Mouse (Mus musculus): ENCODE data around the gene Arhgap27. TPM values are rescaled to one million over a fixed set of nuclear protein-coding genes. Genes with fewer than 3 reads are reported as not detected.

Arhgap27 gene
- polyA plus RNA-seq, 1 experiment from 2014 or later: 6.7 TPM

DNA sequence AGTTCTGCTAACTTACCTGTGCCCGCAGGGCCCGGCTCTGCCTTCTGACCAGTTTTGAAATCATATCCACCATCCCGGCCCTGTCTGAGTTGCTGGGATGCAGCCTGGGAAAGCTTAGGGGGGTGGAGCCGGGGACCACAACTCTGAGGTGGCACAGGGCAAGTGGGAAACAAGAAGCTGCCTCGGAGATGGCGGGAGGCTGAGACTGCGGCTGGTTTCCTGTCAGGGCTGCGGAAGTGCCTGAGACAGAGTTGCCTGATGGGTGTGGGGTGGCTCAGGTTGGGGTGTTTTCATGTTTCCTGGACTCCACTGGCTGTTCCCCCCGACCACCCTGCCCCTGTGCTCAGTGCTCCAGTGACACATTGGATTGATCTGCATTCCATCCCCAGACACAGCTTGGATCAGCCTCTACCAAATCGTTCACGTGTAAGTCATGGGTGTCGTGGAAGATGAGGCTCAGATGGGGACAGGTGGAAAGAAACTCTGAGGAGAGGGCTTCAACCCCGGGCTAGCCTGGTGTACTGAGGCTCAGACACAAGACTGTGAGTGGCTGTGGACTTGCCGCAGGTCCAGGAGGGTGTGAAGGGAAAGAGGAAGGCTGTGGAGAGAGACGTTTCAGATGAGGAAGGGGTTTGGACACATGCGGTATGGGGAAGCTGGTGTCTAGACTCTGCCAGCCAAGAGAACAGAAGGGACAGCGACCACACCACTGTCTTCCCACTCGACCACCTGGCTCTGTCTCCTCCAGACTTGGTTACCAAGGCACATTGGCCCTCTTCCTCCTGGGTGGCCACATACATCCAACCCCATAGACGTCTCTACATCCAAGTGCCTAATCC is 18.8 kb downstream of the Arhgap27 start:
- Histone ChIP-seq H3K36me3 (no peaks in the 10 kb centered on the region; the same call in 1 of the 2 replicates), H3K4me2 (no peak overlapping the region), H3K27ac (ENCODE audit: poor library complexity, severe bottlenecking) (no peak overlapping the region), H3K4me3 (no peak overlapping the region), H3K9ac (no peak overlapping the region), H3K27me3 (replicated peaks) (0 out of 2 replicates have a peak, but pooled peaks cover 6% of the 10 kb centered on the region), H3K4me1 (replicated peaks) (peaks cover 35% of the 10 kb centered on the region), H3K9me3 (replicated peaks) (no peaks in the 10 kb centered on the region)
- WGBS: 71% methylated on average over 19 of the region's 19 CpGs
- no peak for ATAC-seq (ENCODE audit: insufficient number of reproducible peaks, low FRiP score)

DNA sequence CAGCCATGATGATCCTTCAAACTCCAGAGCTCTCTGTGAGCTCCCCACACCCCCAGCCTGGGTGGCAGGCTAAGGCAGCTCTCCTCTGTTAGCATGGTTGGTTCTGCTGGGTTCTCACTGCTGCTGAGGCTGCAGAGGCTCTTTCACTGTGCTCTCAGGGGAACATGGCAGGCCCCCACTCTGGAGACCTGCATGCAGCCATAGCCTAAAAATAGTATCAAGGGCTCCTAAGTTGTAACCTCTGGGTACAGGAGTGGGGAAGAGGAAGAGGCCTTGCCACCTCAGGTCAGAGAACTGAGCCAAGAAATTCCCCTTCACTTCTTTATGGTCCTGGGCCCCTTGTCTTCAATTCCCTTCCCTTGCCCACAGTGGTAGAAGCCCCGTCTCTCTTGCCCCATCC is 19.6 kb downstream of the Arhgap27 start:
- no peak overlapping the region for H3K4me3 ChIP-seq
- no peaks in the 10 kb centered on the region for H3K36me3 ChIP-seq
- no peak overlapping the region for H3K27ac ChIP-seq (ENCODE audit: poor library complexity, severe bottlenecking)
- H3K4me2 ChIP-seq: no peak overlapping the region
- H3K9ac ChIP-seq: peak overlapping the region; percentile 40; the same call in 1 of the 2 replicates
- no peak for ATAC-seq (ENCODE audit: insufficient number of reproducible peaks, low FRiP score)
- peaks cover 38% of the 10 kb centered on the region for H3K4me1 ChIP-seq (replicated peaks)
- peaks cover 14% of the 10 kb centered on the region; the same call in 1 of the 2 replicates for H3K27me3 ChIP-seq (replicated peaks)
- no peaks in the 10 kb centered on the region for H3K9me3 ChIP-seq (replicated peaks)
- 77% methylated on average over 1 of the region's 1 CpGs for WGBS

GRCm38 (mm10) chr11:103343063-103343462 is 20.4 kb downstream of the Arhgap27 start:
- Histone ChIP-seq H3K4me1 (replicated peaks) (peaks cover 38% of the 10 kb centered on the region), H3K27me3 (replicated peaks) (peaks cover 18% of the 10 kb centered on the region; the same call in 1 of the 2 replicates), H3K27ac (ENCODE audit: poor library complexity, severe bottlenecking) (no peak overlapping the region), H3K36me3 (no peaks in the 10 kb centered on the region), H3K4me3 (no peak overlapping the region), H3K9ac (no peak overlapping the region), H3K4me2 (no peak overlapping the region), H3K9me3 (replicated peaks) (no peaks in the 10 kb centered on the region)
- ATAC-seq (ENCODE audit: insufficient number of reproducible peaks, low FRiP score): no peak
- WGBS: 80% methylated on average over 6 of the region's 6 CpGs

GRCm38 (mm10) chr11:103340677-103341076 is 22.8 kb downstream of the Arhgap27 start:
- Histone ChIP-seq H3K36me3 (no peaks in the 10 kb centered on the region), H3K9me3 (replicated peaks) (no peaks in the 10 kb centered on the region), H3K27me3 (replicated peaks) (peaks cover 28% of the 10 kb centered on the region), H3K27ac (ENCODE audit: poor library complexity, severe bottlenecking) (no peak overlapping the region), H3K4me1 (replicated peaks) (peaks cover 24% of the 10 kb centered on the region), H3K4me3 (no peak overlapping the region), H3K4me2 (no peak overlapping the region), H3K9ac (no peak overlapping the region)
- WGBS: 37% methylated on average over 7 of the region's 7 CpGs
- no peak for ATAC-seq (ENCODE audit: insufficient number of reproducible peaks, low FRiP score)

DNA sequence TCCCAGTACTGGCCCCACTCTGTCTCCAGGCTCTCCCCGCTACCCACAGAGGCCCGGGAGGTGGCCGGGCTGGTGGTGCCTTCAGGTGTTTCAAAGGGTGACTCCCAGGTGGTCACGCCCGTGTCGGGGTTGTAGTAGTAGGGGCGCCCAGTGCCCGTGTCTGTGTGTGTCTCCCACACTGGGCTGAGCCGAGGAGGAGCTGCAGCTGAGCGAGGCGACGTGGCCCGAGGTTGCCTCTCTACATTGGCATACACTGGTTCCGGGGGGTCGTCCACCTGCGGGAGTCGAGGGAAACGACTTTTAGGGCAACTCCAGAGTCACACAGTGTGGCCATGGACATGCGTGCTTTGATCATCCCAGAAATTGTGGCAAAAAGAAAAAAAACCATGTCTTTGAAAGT is 23.4 kb downstream of the Arhgap27 start:
- Histone ChIP-seq H3K36me3 (no peaks in the 10 kb centered on the region), H3K4me3 (peak overlapping the region; percentile 26; the same call in 1 of the 2 replicates), H3K9me3 (replicated peaks) (no peaks in the 10 kb centered on the region), H3K4me1 (replicated peaks) (peaks cover 22% of the 10 kb centered on the region), H3K9ac (no peak overlapping the region), H3K27me3 (replicated peaks) (peaks cover 32% of the 10 kb centered on the region), H3K4me2 (peak overlapping the region; percentile 52), H3K27ac (ENCODE audit: poor library complexity, severe bottlenecking) (no peak overlapping the region)
- 56% methylated on average over 19 of the region's 19 CpGs for WGBS
- ATAC-seq (ENCODE audit: insufficient number of reproducible peaks, low FRiP score): no peak

- 46% methylated on average over 19 of the region's 19 CpGs for WGBS
- Histone ChIP-seq H3K9me3 (replicated peaks) (no peaks in the 10 kb centered on the region), H3K9ac (peak overlapping the region; percentile 15; the same call in 1 of the 2 replicates), H3K4me2 (peak overlapping the region; percentile 52), H3K4me3 (peak overlapping the region; percentile 26; the same call in 1 of the 2 replicates), H3K27me3 (replicated peaks) (peaks cover 37% of the 10 kb centered on the region), H3K4me1 (replicated peaks) (peaks cover 19% of the 10 kb centered on the region), H3K36me3 (no peaks in the 10 kb centered on the region), H3K27ac (ENCODE audit: poor library complexity, severe bottlenecking) (no peak overlapping the region)
- ATAC-seq (ENCODE audit: insufficient number of reproducible peaks, low FRiP score): no peak
Observed at GRCm38 (mm10) chr11:103339414-103340119, 23.9 kb downstream of the Arhgap27 start.

- no peak overlapping the region for H3K27ac ChIP-seq (ENCODE audit: poor library complexity, severe bottlenecking)
- peaks cover 12% of the 10 kb centered on the region for H3K4me1 ChIP-seq (replicated peaks)
- H3K4me3 ChIP-seq: no peak overlapping the region
- 87% methylated on average over 6 of the region's 6 CpGs for WGBS
- no peak overlapping the region for H3K9ac ChIP-seq
- ATAC-seq (ENCODE audit: insufficient number of reproducible peaks, low FRiP score): no peak
- H3K36me3 ChIP-seq: no peaks in the 10 kb centered on the region
- no peaks in the 10 kb centered on the region for H3K9me3 ChIP-seq (replicated peaks)
- no peak overlapping the region for H3K4me2 ChIP-seq
- peaks cover 45% of the 10 kb centered on the region for H3K27me3 ChIP-seq (replicated peaks)
Observed at GRCm38 (mm10) chr11:103338671-103339070, 24.8 kb downstream of the Arhgap27 start.

- no peak for ATAC-seq (ENCODE audit: insufficient number of reproducible peaks, low FRiP score)
- Histone ChIP-seq H3K9ac (no peak overlapping the region), H3K4me2 (no peak overlapping the region), H3K4me1 (replicated peaks) (peaks cover 14% of the 10 kb centered on the region; the same call in 1 of the 2 replicates), H3K36me3 (no peaks in the 10 kb centered on the region), H3K9me3 (replicated peaks) (no peaks in the 10 kb centered on the region), H3K4me3 (no peak overlapping the region), H3K27me3 (replicated peaks) (peaks cover 51% of the 10 kb centered on the region), H3K27ac (ENCODE audit: poor library complexity, severe bottlenecking) (no peak overlapping the region)
- 74% methylated on average over 7 of the region's 7 CpGs for WGBS
Observed at GRCm38 (mm10) chr11:103338119-103338518, 25.4 kb downstream of the Arhgap27 start.

GRCm38 (mm10) chr11:103337180-103337579 is 26.3 kb downstream of the Arhgap27 start:
- H3K9me3 ChIP-seq (replicated peaks): no peaks in the 10 kb centered on the region
- peaks cover 57% of the 10 kb centered on the region for H3K27me3 ChIP-seq (replicated peaks)
- peaks cover 18% of the 10 kb centered on the region; the same call in 1 of the 2 replicates for H3K4me1 ChIP-seq (replicated peaks)
- WGBS: 85% methylated on average over 2 of the region's 2 CpGs
- no peaks in the 10 kb centered on the region for H3K36me3 ChIP-seq
- no peak overlapping the region for H3K27ac ChIP-seq (ENCODE audit: poor library complexity, severe bottlenecking)
- no peak overlapping the region for H3K4me2 ChIP-seq
- ATAC-seq (ENCODE audit: insufficient number of reproducible peaks, low FRiP score): no peak
- H3K9ac ChIP-seq: no peak overlapping the region
- no peak overlapping the region for H3K4me3 ChIP-seq

DNA sequence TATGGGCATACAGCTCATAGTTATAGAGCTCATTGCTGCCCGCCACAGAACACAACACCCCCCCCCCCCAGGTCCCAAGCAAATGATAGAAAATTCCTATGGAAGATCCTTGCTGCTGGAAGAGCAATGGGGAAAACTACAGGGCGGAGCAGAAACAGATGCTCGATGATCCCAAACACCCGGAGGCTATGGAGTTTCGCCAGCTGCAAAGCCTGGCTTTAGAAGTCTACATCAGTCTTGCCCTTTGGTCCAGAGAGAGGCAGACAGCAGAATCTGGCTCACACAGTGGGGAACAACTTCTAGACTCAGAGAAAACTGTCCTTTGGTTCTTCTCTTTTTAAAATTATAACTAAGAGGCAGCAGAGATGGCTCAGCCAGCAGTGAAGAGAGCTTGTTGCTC is 27.9 kb downstream of the Arhgap27 start:
- 83% methylated on average over 5 of the region's 5 CpGs for WGBS
- no peak overlapping the region for H3K4me3 ChIP-seq
- H3K4me1 ChIP-seq (replicated peaks): peaks cover 18% of the 10 kb centered on the region; the same call in 1 of the 2 replicates
- H3K27ac ChIP-seq (ENCODE audit: poor library complexity, severe bottlenecking): no peak overlapping the region
- H3K9ac ChIP-seq: no peak overlapping the region
- no peak for ATAC-seq (ENCODE audit: insufficient number of reproducible peaks, low FRiP score)
- peaks cover 57% of the 10 kb centered on the region for H3K27me3 ChIP-seq (replicated peaks)
- H3K9me3 ChIP-seq (replicated peaks): no peaks in the 10 kb centered on the region
- H3K36me3 ChIP-seq: no peaks in the 10 kb centered on the region
- no peak overlapping the region for H3K4me2 ChIP-seq

GRCm38 (mm10) chr11:103334925-103335324 is 28.6 kb downstream of the Arhgap27 start:
- Histone ChIP-seq H3K36me3 (no peaks in the 10 kb centered on the region), H3K4me3 (no peak overlapping the region), H3K9ac (no peak overlapping the region), H3K27me3 (replicated peaks) (peaks cover 56% of the 10 kb centered on the region), H3K4me2 (no peak overlapping the region), H3K4me1 (replicated peaks) (peaks cover 16% of the 10 kb centered on the region; the same call in 1 of the 2 replicates), H3K27ac (ENCODE audit: poor library complexity, severe bottlenecking) (no peak overlapping the region), H3K9me3 (replicated peaks) (no peaks in the 10 kb centered on the region)
- 84% methylated on average over 9 of the region's 9 CpGs for WGBS
- ATAC-seq (ENCODE audit: insufficient number of reproducible peaks, low FRiP score): no peak
